Mouse (Mus musculus) adrenal gland, adult 18-20 months (tissue): Measurements from ENCODE around the gene Mfsd2a. TPM values are rescaled to one million over a fixed set of nuclear protein-coding genes. Genes with fewer than 3 reads are reported as not detected.
"Not testable (repeated sequence)": the region's sequence is repeated elsewhere in the genome, so short reads cannot be mapped to it uniquely, and the experiment has no call there.

ENCODE experiments used
- DNase-seq, 2 experiments: peaks; one replicate each; pipeline ENCODE4 v3.0.0; 2021 to 2022; ENCODE audit warnings: low spot score in 2 of 2
- long read RNA-seq, 2 experiments: library from polyadenylated mRNA; stranded (forward); transcript quantifications; one replicate each; pipeline ENCODE4 v2.0.0; 2021
- total RNA-seq, 2 experiments: library from RNA; stranded (reverse); gene quantifications; 1 replicate in 1 of 2; 2 replicates in 1 of 2; pipeline ENCODE4 v1.2.3; 2021

The Mfsd2a gene
- total RNA-seq = 10 to 100 TPM; 17.3 to 27.3 TPM
- long read RNA-seq, experiment 1, transcript Mfsd2a-201 (14 exons, 2,151 nt) = major isoform, 10 of 11 reads
- long read RNA-seq, experiment 1, partial matches to known transcripts = 1 of 11 reads
- long read RNA-seq, experiment 1, other reads (novel, unspliced or antisense) = 0 of 11 reads
- long read RNA-seq, experiment 2, transcript Mfsd2a-201 (14 exons, 2,151 nt) = major isoform, 11 of 19 reads
- long read RNA-seq, experiment 2, partial matches to known transcripts = 6 of 19 reads
- long read RNA-seq, experiment 2, other reads (novel, unspliced or antisense) = 2 of 19 reads

DNA sequence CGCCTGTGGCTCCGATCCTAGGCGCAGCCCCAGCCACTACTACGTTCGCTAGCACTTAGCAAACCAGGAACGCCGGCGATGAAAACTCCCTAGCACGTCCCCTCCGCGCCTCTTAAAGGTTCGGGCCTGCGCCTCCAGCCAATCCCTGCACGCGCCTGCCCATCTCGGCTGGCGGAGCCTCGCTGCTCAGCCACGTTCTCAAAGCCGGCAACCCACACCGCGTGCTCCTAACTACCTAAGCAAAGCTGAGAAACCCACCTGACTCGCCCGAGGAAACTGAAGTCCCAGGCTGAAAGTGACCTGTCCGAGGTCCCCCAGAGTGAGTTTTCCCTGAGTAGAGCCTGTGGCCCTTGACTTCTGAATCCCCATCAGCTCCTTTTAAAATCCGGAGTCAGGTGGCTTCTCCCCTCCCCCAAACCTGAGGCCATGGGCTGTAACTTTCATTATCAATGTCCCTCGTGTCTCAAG lies at the start of gene Mfsd2a:
Gene Mfsd2a (minus strand): TSS at position 89 of the 468 bp plus-strand sequence.
- peak; percentile 61 to 63 for DNase-seq

DNA sequence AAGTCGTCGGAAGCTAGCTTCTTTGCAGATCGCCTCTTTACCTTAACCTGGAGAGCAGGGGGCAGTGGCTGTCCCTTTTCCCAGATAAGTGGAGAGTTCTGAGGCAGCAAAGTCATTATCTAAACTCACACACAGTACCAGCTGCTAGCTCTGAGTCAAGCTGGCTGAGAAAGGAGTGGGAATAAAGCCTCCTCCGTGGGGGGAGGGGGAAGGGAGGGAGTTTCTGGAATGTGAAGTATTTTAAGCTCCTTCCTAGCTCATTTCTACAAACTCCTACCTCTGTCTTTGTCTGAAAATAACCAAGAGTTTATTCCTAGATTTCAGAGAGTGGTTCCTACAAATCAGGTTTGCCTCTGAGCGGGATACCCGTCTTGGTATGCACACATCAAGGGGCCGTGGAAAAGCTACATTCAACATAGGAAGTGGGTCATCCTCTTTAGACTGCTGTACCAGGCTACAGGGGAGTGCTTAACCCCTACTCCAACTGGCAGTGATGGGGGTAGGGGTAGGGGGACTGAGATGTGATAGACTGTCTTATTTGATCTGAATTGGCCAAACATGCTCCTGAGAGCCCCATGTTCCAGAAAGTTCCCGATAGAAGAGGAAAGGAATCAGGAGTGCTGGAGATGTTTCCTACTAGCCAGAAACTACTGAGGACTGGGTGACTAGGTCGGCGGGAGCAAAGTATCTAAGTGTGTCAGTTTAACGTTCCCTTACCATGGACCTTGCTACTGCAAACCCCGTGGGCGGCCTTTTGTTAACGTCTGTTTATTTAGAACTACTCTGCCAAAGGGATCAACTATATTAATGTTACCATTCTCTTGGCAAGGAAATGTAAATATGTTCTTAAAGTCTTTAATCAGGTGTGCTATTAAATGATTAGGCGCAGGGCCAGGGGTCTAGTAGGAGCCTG lies 44.3 kb upstream of the Mfsd2a start:
- DNase-seq = no peak

DNA sequence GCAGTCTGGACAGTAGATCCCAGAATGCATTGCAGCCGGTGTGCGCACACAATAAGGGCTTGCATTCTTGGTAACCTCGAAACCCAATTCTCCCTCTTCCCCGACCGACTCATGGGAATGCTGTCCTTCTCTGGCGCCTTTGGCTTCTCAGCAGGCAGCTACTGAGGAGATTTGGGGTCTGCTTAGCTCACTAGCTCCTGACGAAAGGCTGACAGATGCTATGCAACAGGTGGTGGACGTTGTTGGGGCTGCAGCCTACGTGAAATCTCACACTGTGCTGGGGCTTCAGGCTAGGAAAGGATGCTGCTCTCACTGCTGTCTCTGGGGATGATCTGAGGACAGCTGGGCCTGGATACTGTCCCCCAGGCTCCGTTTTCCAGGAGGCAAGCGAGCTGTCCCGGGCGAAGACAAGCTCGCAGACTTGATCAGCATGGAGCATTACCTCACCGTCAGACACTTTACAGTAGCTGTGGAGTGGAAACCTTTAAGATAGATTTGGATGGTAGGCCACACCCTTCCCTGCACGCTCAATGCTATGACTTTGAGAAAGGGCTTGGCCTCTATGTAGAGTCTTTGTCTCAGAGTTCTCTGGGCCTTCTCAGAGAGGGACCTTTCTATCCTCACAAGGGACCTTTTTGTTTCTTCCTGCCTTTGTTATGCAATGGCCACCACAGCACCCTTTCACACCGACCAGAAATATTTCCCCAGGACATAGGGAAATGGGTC lies 39.8 kb upstream of the Mfsd2a start:
- DNase-seq = no peak

DNA sequence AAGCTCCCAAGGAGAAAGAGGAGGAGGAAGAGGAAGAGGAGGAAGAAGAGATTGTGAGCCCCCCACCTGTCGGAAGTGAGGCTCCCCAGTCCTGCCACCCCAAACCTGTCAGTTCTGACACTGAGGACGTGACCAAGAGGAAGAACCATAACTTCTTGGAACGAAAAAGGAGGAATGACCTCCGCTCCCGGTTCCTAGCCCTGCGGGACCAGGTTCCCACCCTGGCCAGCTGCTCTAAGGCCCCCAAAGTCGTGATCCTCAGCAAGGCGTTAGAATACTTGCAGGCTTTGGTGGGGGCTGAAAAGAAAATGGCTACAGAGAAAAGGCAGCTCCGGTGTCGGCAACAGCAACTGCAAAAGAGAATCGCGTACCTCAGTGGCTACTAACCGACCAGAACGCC lies 39.1 kb upstream of the Mfsd2a start:
- no peak for DNase-seq

DNA sequence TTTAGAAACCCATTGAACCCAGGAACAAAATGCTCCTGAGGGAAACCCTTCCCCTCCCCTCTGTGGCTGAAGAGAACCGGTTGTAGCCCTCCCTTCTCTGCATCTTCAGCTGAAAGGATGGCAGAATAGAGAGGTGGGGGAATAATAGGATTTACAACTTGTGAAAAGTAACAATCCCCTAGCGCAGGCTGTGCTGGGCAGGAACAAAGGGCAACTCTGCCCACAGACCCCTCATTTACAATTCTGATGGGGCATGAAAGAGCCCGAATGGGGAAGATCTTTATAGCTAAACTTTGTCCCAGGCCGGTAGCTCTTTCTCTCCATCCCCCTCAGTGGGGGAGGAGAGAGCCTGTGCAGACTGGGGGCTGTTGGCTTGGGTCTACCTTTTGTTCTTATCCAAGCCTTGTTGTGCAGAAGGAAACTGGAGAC lies 38.3 kb upstream of the Mfsd2a start:
- DNase-seq = no peak

DNA sequence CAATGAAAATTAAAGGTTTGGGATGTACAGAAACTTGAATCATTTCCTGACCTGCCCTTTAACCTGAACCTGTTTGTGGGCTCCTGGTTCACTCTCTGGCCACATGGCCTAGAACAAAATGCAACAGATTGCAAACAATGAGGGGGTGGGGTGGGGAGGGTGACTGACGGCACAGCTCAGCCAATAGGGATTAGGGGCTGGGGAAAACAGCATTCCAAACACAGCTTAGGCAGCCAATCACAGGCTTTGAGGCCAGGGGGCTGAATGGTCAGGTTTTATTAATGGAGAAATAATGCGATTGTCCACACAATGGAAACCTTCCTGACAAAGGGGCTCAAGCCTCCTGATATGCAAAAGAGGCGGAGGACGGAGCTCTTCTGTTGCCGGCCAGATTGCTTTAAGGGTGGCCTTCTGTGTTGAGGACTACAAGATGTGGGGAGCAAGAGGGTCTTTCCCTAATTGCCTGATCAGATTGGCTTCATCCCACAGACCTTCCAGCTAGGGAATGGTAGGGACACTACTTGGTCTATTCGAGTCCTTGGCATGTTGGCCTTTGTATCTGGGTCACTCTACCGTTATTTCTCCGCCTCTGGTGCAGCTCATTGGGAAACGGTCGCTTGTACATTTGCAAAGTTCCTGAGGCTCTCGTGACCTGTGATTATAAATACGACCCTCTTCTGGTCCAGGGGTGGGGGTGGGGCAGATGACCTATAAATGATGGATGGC lies 37.7 kb upstream of the Mfsd2a start:
- no peak for DNase-seq

DNA sequence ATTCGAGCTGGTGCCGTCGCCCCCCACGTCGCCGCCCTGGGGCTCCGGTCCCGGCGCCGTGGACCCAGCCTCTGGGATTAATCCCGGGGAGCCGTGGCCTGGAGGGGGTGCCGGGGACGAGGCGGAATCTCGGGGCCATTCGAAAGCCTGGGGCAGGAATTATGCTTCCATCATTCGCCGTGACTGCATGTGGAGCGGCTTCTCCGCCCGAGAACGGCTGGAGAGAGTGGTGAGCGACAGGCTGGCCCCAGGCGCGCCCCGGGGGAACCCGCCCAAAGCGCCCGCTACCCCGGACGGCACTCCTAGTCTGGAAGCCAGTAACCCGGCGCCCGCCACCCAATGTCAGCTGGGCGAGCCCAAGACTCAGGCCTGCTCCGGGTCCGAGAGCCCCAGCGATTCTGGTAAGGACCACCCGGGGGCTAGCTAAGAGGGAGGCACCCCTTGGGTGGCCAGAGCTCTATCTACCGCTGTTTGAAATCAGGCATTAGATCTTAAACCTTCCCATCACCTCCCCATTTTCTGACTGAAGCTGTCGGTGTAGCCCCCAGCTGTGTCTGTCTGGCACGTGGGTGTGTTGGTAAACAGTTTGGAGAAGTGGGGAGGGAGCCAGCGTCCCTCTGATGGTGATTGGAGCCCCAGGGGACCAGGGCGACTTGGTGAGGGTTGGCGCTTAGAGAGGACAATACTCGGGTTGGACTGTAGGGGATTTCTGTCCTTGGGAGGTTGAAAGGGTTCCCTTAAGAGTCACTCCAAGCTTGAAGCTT lies 35.8 kb upstream of the Mfsd2a start:
- DNase-seq = peak in 1 of 2 experiments; percentile 34

DNA sequence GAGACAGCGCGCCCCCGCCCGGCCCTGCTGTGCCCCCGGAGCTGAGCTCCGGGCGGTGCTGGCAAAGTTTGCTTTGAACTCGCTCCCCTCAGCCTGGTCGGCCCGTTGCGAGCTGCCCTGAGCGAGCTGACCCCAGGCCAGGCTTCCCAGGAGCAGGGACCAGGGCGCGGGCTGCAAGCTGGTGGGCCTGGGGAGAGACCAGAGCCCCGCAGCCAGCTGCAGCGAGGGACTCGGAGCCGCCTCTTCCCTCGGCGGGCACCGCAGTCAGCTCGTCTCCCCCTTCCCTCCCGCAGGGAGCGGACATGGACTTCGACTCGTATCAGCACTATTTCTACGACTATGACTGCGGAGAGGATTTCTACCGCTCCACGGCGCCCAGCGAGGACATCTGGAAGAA lies 35.2 kb upstream of the Mfsd2a start:
- DNase-seq = peak; percentile 25 to 37

DNA sequence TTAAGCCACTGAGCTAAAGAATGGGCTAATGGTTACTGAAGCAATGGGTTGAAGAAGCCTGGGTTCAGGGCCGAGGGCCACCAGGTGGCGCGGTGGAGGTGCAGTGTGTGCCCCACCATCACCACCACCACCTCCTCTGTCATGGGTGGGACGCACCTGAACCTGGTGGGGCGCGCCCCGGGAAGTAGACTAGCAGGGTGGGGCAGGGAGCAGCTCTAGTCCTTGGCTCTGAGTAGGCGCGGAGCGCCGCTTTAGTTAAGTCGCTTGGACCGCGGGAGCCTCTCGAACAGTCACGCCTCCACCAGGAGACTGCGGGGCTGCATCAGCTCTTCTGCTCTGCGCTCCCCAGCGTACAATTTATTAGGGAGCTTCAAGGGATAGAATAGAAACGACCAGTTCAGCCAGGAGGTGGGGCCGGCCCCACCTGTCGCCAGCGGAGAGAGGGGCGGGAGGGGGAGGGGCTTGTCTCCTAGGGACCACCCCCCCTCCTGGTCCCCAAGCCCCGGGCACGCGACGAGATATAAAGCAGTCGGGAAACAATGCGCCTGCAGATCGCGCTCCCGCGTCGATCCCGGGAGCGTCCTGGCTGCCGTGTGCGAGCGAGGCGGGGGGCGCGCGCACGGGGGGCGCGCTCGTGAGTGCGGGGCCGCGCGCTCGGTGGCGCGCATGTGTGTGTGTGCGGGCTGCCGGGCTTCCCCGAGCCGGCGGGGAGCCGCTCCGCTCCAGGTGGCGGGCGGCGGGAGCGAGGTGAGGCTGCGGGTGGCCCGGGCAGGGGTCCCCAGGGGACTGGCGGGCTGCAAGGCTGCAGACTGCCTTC lies 34.6 kb upstream of the Mfsd2a start, which contains the start of gene Mycl:
Gene Mycl (plus strand): TSS at position 249 of the 817 bp plus-strand sequence.
- DNase-seq = peak; percentile 76 to 81

DNA sequence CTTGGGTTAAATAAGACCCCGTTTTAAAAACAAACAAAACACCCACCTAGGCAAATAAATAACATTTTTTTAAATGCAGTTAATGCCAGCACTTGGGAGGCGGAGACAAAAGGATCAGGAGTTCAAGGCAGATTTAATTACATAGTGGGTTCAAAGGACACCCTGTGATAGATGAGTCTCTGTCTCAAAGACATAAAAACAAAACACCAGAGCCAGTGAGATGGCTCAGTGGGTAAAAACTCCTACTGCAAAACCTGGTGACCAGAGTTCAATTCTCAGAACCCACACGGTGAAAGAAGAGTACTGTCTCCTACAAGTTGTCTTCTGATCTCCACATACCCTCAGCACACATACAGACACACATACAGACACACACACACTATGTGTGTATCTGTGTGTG lies 31.3 kb upstream of the Mfsd2a start:
- DNase-seq = no peak

DNA sequence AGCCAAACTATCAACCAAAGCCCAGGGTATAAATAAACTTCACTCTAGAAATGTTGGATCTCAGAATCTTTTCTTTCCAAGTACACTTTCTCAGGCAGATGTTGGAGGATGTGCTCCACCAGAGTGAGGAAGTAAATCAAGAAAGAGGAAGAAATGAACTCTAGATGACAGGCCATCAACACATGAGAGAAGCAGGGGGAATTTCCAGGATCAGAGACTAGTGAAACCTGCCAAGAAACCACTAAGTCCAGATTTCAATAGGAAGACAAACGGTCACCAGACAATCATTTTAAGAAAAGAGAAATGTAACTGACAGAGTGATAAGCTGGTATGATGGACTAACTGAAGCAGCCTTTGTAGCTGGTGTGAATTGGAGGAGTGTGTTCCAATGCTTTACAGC lies 30.2 kb upstream of the Mfsd2a start:
- no peak for DNase-seq

DNA sequence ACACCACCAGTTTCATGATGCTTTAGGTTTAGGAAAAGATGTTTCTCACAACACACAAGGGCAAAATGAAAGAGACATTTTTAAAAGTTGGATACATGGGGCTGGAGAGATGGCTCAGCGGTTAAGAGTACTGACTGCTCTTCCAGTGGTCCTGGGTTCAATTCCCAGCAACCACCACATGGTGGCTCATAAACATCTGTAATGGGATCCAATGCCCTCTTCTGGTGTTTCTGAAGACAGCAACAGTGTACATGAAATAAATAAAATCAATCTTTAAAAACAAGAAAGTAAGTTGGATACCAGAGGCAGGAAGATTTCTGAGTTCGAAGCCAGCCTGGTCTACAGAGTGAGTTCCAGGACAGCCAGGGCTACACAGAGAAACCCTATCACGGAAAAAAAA lies 27.0 kb upstream of the Mfsd2a start:
- not testable (repeated sequence) for DNase-seq

DNA sequence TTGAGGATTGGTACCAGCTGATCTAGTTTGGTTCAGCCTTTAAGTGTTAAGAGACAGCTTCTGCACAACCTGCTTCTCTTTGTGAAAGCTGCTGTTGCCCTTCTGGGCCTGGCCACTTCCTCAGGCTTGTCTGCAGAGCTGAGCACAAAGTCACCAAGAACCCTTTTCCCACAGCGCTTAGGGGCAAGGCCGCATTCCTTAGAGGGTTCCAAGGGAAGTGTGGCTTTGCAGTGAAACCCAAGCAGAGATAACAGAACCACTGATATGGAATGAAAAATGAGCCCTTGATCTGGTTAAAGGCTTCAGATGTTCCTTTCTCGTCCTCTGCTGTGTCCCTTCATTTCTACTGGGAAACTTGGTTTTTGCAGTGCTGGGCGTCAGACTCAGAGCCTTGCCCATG lies 26.4 kb upstream of the Mfsd2a start:
- DNase-seq = no peak

DNA sequence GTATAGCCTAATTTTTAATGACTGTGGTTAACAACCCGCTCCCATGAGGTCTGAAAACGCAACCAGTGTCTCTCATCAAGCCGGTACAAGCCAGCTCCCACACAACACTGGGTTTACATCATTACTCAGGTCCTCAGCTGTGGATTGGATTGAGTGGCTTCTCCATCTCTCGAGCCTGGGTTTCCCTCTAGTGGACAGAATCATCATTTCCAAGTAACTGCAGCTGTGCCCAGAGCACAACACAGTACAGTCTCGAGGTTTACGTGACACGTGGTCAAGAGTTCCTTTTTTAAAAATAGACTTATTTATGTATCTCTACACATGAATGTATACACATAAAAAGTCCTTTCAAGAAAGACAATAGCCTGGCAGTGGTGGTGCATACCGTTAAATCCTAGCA lies 24.1 kb upstream of the Mfsd2a start:
- peak; percentile 27 to 30 for DNase-seq

DNA sequence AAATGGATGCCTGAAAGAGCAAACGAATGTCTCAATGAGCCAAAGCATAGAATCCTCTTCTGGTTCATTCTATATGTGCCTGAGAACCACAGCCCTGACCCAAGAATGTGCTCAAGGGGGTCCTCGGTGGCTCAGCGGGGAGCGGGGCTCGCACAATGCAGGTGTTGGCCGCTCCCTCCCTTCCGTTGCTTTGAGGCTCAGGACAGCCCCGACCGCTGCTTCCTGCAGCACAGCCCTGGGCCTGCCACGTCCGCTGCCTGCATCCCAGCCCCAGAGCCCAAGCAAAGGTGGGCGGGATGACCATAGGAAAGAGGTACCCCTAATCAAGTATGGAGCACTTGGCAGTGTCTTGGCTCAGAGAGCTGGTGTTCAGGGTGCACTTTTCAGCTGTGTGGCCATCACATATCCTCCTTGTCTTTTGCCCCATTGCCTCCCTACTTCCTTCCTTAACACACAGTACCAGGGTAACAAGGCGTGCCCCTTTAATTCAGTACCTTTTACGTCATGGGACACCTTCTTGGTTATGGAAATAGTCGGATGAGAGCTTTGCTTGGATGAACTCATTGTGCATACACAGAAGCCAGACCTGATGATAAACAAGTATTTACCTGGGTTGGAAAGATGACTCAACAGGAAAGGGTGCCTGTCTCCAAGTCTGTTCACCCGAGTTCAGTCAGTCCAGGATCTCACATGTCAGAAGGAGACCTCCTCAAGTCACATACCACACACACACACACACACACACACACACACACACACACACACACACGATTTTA lies 22.7 kb upstream of the Mfsd2a start:
- no peak for DNase-seq

DNA sequence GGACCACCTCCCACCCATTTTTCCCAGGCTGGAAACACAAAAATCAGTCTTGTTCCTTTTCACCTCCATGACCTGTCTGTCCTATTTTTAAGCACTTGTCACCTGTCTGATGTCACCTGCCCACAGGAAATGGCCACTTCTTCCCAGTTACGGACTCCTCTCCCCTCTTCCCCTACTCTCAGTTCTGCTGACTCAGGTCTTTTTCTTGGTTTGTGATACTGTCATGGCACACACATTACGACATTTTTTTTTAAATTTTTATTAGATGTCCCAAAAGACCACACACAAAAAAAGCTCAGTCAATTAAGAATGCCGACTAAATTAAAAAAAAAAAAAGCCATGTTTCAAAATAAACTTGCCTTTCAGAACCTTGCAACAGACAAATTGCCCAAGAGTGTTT lies 21.5 kb upstream of the Mfsd2a start:
- DNase-seq = no peak

DNA sequence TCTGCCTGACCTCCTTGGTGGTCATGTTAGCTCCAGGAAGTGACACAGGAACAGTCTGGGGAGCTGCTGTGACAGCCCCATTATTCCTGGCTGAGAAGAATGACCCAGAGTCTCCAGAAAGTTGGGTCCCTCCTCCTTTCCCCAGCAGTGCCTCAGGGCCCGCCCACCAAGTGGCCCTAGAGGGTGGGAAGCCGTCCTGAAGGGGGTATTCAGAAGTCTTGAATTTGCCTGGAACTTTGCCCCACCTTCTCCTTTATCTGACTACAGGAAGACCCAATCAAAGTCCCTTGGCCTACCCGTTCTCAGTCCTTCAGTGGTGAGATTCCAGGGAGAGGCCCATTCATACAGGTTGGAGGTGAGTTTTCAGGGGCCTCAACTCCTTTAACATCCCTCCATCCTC lies 20.9 kb upstream of the Mfsd2a start:
- DNase-seq = no peak

DNA sequence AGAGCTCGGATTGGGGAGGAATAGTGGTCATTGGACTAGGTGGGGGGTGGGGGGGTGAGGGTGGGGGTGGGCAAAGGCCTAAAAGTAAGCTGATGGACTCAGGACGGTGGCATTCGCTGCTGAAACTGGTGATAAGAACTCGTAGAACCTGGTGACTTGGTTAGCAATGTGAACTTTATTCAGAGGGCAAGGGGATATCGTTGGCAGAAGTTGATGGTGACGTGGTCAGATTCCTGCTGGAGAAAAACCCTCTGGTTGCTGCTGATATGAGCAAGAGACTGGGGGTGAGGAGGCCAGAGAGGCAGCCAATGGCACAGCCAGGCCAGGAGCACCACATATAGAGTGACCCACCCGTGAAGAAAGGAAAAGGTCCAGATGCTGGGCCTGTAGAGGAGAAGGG lies 20.2 kb upstream of the Mfsd2a start:
- DNase-seq = no peak
